Mouse (Mus musculus) brain, embryonic 14.5 days (tissue): ENCODE measurements around the gene Zgpat.

Experiments used
- CTCF ChIP-seq: fragments of 200-500 bp; IDR thresholded peaks from 2 replicates; pipeline ENCODE4 v1.5.1; 2012; ENCODE audit warnings: inconsistent platforms, mild to moderate bottlenecking, moderate library complexity, borderline replicate concordance; ENCODE audit not compliant: insufficient read depth, insufficient read length; ENCODE audit errors: extremely low read depth
- POLR2A ChIP-seq: fragments of 200-500 bp; IDR thresholded peaks from 2 replicates; pipeline ENCODE4 v1.6.1; 2012; ENCODE audit warnings: mild to moderate bottlenecking, inconsistent platforms, borderline replicate concordance; ENCODE audit not compliant: poor library complexity, insufficient read depth, insufficient read length, severe bottlenecking; ENCODE audit errors: extremely low read depth

- no peak for TF ChIP-seq CTCF
- no peak for TF ChIP-seq POLR2A
These were observed 36.8 kb downstream of the Zgpat start for GRCm38 (mm10) chr2:181401497-181401896.
